Mouse (Mus musculus): Measurements from ENCODE around the gene Tcp1.
"Not testable (repeated sequence)": the region's sequence is repeated elsewhere in the genome, so short reads cannot be mapped to it uniquely, and the experiment has no call there.

Tcp1 gene

DNA sequence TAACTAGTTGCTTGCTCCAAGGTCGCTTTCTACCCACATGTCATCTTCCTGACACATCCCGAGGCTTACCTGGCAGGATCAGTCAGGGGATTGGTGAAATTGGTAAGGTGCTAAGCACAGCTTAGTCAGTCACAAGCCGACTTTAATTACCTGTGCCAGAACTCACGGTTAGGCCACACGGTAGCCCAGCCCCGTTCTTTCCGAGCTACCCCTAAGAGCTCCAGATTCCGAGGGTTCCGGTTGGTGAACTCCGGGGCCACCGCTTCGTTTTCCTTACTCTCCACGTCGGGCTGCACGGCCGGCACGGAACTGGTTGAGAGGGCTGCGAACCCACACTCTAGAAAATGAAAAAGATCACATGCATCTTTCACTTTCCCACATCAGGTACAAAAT lies at the start of gene Tcp1:
Gene Tcp1 (plus strand): TSS at position 214 of the 393 bp plus-strand sequence.
- ChIA-PET CTCF (interaction anchor here in 3 of 4 experiments (0.9 to 2.0 kb wide), 7 partner anchors 23 to 94 kb away, joined by 3 to 8 read pairs (median 4); partner anchors contain the start of gene Acat2 (in 1 of the 3)), POLR2A (interaction anchor here (0.5 to 9.2 kb wide), 59 partner anchors 8 to 768 kb away, joined by 3 to 92 read pairs (median 7); partner anchors contain the start of genes Acat2 (in 3 of the 4), Sod2 (in 2 of the 4) and Acat3 (in 1 of the 4))

- POLR2A ChIA-PET: interaction anchor here in 1 of 4 experiments (0.6 kb wide), 1 partner anchor 815 kb away, joined by 3 read pairs; no protein-coding TSS in a partner anchor
- CTCF ChIA-PET: interaction anchor here in 3 of 4 experiments (0.6 to 1.4 kb wide), 3 partner anchors 13 to 589 kb away, joined by 3 to 4 read pairs (median 4); no protein-coding TSS in a partner anchor
These were observed 48.6 kb upstream of the Tcp1 start for GRCm38 (mm10) chr17:12866853-12867252.

DNA sequence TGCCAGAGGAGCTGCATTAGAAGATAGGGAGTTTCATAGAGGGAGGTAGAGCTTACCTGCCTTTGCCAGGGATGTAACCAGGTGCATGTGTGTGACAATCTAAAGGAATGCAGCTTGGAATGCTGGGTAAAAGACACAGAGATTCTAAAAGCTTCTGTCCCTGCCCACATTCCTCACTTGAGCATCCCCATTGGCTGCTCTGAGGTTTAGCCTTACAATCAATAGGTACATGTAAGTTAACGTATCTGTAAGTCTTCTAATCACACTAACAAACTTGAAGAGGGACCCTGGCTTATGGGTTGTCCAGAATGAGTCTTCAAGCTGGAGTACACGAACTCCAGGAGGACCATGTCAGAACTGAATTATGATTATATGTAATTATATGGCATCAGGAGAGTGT lies 47.5 kb upstream of the Tcp1 start, which contains the start of gene Mas1:
Gene Mas1 (minus strand): TSS at position 101 of the 400 bp plus-strand sequence.
- CTCF ChIA-PET: interaction anchor here in 2 of 4 experiments (0.6 to 1.0 kb wide), 3 partner anchors 10 to 482 kb away, joined by 3 to 5 read pairs (median 3); no protein-coding TSS in a partner anchor
- POLR2A ChIA-PET: interaction anchor here in 1 of 4 experiments (1.0 to 1.4 kb wide), 2 partner anchors 14 to 121 kb away, joined by 3 to 4 read pairs; no protein-coding TSS in a partner anchor

GRCm38 (mm10) chr17:12868640-12869039 lies 46.9 kb upstream of the Tcp1 start:
- CTCF ChIA-PET: interaction anchor here in 3 of 4 experiments (0.6 to 2.8 kb wide), 7 partner anchors 11 to 482 kb away, joined by 3 to 12 read pairs (median 3); no protein-coding TSS in a partner anchor
- POLR2A ChIA-PET: interaction anchor here in 1 of 4 experiments (1.0 to 1.4 kb wide), 2 partner anchors 15 to 121 kb away, joined by 3 to 4 read pairs; no protein-coding TSS in a partner anchor

DNA sequence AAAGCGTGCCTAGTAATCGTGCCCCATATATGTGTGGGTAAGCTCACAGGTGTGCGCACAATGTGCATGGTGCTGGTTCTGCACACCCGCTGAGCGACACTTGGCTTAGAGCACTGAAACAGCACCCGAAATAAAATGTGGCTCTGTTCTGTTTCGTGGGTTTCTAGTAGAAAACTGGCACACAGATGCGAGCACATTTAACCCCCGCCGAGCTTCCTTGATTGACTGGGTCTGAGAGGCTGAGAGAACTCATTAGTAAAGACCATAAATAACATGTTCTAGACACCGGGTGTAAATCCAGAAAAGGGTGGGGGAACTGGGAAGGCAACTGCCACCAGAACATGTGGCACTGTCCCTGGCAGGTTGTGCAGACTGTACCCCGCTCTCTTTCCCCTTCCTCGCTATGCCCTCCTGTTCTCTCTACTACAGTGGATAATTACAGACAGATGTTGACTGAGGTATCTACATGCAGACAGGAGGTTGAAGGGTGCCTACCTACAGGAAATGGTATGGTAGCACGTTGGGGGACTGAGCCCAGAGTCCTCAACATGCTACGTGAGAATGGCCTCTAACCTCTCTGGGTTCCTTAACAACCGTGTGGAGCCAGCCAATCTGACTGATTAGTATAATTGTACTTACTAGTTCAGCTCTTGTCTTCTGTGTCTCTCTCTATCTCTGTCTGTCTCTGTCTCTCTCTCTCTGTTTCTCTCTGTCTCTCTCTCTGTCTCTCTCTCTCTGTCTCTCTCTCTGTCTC lies 43.0 kb upstream of the Tcp1 start:
- ChIA-PET POLR2A (no interaction called here), CTCF (interaction anchor here in 1 of 4 experiments (0.6 kb wide), 1 partner anchor 13 kb away, joined by 5 read pairs; no protein-coding TSS in a partner anchor)

DNA sequence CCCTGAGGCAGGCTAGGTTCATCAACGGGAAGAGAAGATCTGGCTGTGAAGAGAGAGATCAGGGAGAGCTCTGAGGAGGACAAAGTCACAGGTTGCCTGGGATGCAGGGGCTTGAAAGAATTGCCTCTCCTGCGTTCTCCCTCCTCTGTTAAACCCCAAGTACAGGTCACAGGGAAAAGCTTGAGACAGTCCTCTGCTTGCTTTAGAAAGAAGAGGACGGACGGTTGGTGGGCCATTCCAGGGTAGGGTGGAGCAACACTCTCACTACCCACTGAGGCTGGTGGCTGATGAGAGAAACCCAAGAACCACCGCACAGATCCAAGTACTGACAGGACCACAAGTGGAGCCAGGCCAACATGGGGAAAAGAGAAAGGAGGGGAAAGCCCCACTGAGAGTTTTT lies 39.8 kb upstream of the Tcp1 start, which contains the start of gene Mrgprh:
Gene Mrgprh (plus strand): TSS at position 301 of the 400 bp plus-strand sequence.
- ChIA-PET POLR2A (no interaction called here), CTCF (no interaction called here)

DNA sequence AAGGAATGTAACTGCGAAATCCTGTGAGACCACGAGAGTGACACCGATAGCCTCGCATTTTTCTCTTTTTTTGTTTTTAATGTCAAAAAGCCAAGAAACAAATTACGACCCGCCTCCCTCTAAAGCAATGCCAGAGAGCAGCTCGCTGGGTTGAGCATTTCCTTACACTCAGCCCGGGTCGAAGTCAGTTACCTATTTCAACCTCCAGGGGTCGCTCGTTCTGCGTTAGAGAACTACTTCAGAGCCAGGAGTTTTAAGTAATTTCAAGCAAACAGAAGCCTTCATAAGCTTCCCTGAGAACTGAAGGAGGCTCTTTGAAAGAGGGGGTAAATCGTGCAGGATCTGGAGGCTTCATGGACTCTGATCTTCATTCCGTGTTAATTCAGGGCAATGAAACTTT lies 35.3 kb upstream of the Tcp1 start:
- ChIA-PET CTCF (interaction anchor here (0.5 to 2.3 kb wide), 18 partner anchors 9 to 789 kb away, joined by 3 to 12 read pairs (median 4); partner anchors contain the start of genes Pnldc1 (in 2 of the 4), Acat2 (in 1 of the 4), Mrpl18 (in 1 of the 4) and Tcp1 (in 1 of the 4)), POLR2A (interaction anchor here in 2 of 4 experiments (0.7 to 1.1 kb wide), 5 partner anchors 9 to 111 kb away, joined by 3 to 4 read pairs (median 3); partner anchors contain the start of genes Mrpl18 (in 1 of the 2) and Tcp1 (in 1 of the 2))

DNA sequence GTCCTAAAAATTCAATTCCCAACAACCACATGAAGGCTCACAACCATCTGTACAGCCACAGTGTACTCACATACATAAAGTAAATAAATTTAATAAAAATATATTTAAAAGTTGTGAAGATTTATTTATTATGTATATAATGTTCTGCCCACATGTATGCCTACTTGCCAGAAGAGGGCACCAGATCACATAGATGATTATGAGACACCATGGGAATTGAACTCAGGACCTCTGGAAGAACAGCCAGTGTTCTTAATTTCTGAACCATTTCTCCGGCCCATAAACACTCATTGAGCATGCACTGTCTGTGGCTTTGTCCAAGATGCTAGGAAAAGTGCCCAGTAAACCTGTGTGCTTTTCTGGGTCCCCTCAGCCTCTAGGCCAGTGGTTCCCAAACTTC lies 34.3 kb upstream of the Tcp1 start:
- ChIA-PET CTCF (interaction anchor here in 3 of 4 experiments (0.5 to 2.3 kb wide), 4 partner anchors 12 to 59 kb away, joined by 5 to 12 read pairs (median 6); partner anchors contain the start of genes Acat3 (in 1 of the 3) and Pnldc1 (in 1 of the 3)), POLR2A (no interaction called here)

DNA sequence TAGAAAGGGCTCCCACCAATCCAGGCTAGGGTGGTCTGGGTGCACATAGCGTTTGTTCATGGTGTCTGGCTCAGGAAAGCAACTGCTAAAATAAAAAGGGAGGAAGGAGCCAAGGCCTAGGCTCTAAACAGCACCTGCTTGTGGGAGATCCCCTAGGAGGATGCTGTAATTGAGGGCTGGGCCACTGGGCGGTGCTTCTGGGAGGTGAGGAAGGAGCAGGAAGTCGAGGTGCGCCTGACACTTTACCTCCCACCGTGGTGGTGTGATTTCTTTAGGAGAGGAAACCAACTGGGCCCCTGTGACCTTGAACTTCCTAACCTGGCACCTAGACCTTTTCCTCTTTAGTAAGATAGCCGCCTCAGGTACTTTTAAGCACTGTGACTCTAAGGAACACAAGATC lies 28.9 kb upstream of the Tcp1 start:
- CTCF ChIA-PET: interaction anchor here in 1 of 4 experiments (0.5 to 0.7 kb wide), 2 partner anchors 30 to 108 kb away, joined by 3 to 4 read pairs; partner anchors contain the start of gene Mrpl18
- POLR2A ChIA-PET: interaction anchor here in 2 of 4 experiments (0.6 to 0.7 kb wide), 2 partner anchors 24 to 80 kb away, joined by 3 to 4 read pairs; partner anchors contain the start of gene Pnldc1 (in 1 of the 2)

DNA sequence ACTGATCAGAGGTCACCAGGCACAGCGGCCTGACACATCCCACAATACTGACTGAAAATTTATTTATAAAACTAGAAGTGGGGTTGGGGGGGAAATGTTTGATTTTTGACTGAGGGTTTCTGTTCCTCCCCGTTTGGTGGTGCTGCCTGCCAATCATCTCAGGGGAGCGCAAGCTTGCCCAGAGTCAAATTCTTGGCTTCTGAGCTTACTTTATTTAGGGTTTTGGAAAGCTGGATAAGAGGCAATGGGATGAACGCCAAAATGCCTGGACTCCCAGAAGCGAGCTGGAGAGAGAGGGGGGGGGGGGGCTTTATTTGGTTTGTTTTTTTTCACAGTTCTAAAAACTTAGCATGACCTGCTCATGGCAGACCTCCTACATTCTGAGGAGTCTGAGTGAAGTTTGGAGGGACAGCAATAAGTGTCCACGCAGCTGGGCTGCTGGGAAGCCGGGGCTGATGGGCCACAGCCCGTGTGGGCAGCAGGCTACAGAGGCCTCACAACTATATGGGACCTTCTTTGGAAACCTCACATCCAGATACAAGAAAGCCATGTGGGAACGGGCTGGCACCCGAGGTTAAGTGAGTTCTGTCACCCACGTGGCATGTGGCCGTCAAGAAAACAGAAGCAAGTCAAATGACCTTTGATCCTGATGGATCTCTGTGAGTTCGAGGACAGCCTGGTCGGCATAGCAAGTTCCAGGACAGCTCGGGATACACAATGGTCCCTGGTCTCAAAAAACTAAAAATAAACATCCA lies 28.3 kb upstream of the Tcp1 start:
- ChIA-PET POLR2A (interaction anchor here in 3 of 4 experiments (0.6 to 0.9 kb wide), 4 partner anchors 17 to 79 kb away, joined by 3 to 4 read pairs (median 4); partner anchors contain the start of gene Pnldc1 (in 1 of the 3)), CTCF (interaction anchor here in 2 of 4 experiments (0.6 to 0.7 kb wide), 2 partner anchors 29 to 490 kb away, joined by 4 read pairs; partner anchors contain the start of gene Mrpl18 (in 1 of the 2))

DNA sequence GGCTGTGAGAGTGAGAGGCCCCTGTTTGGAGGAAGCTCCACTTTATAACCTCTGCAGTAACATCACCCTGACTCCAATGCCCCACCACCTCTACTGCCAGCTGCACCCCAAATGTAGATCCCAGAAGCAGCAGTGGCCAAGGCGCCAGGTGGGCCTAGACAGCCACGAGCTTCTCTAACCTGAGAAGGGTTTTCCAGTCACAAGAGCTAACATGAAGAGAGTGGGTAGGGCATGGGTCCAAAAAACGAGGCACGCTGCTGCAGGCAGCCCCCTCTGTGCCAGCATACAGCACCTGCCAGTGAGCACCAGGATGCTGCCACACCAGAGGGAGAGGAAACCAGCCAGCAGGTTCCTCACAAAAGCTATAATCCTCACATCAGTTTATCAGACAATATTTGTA lies 24.4 kb upstream of the Tcp1 start:
- ChIA-PET POLR2A (interaction anchor here in 2 of 4 experiments (0.6 to 1.6 kb wide), 10 partner anchors 11 to 96 kb away, joined by 3 to 9 read pairs (median 4); partner anchors contain the start of genes Mrpl18 (in 2 of the 2), Pnldc1 (in 2 of the 2) and Tcp1 (in 2 of the 2)), CTCF (no interaction called here)

GRCm38 (mm10) chr17:12892033-12892432 lies 23.5 kb upstream of the Tcp1 start:
- ChIA-PET CTCF (interaction anchor here in 2 of 4 experiments (0.6 to 1.0 kb wide), 2 partner anchors 12 to 33 kb away, joined by 3 read pairs; no protein-coding TSS in a partner anchor), POLR2A (interaction anchor here in 3 of 4 experiments (1.0 to 1.6 kb wide), 8 partner anchors 13 to 68 kb away, joined by 3 to 9 read pairs (median 4); partner anchors contain the start of genes Pnldc1 (in 2 of the 3), Acat2 (in 1 of the 3), Mrpl18 (in 1 of the 3) and Tcp1 (in 1 of the 3))

- ChIA-PET POLR2A (interaction anchor here in 1 of 4 experiments (1.1 kb wide), 1 partner anchor 26 kb away, joined by 3 read pairs; no protein-coding TSS in a partner anchor), CTCF (no interaction called here)
These were observed 17.8 kb upstream of the Tcp1 start for GRCm38 (mm10) chr17:12897674-12898073.

DNA sequence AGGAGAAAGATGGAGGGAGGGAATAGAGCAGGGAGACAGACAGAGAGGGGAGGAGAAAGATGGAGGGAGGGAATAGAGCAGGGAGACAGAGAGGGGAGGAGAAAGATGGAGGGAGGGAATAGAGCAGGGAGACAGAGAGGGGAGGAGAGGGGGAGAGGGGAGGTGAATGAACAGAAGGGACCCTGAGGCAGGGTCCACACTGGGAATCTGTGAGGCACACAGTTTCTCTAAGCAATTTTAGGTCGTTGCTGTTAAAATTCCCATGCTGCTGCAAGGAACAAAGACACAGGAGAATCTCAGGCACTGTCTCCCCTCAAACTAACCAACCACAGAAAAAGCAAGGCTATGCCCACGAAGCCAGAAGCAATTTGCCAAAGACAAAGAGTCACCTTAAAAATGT lies 16.9 kb upstream of the Tcp1 start:
- POLR2A ChIA-PET, CTCF ChIA-PET: not testable (repeated sequence)

GRCm38 (mm10) chr17:12902291-12902690 lies 13.2 kb upstream of the Tcp1 start:
- POLR2A ChIA-PET: interaction anchor here in 2 of 4 experiments (1.7 to 6.7 kb wide), 2 partner anchors 14 kb away, joined by 7 to 46 read pairs; partner anchors contain the start of genes Mrpl18 (in 2 of the 2) and Tcp1 (in 2 of the 2)
- CTCF ChIA-PET: no interaction called here

GRCm38 (mm10) chr17:12903372-12904333 lies 11.8 kb upstream of the Tcp1 start:
- CTCF ChIA-PET: interaction anchor here in 1 of 4 experiments (0.6 kb wide), 1 partner anchor 8 kb away, joined by 6 read pairs; no protein-coding TSS in a partner anchor
- POLR2A ChIA-PET: interaction anchor here in 3 of 4 experiments (0.6 to 6.7 kb wide), 15 partner anchors 8 to 93 kb away, joined by 3 to 46 read pairs (median 4); partner anchors contain the start of genes Mrpl18 (in 3 of the 3), Tcp1 (in 2 of the 3) and Acat2 (in 1 of the 3)
